Mouse (Mus musculus): Measurements from ENCODE around the gene Cadps. TPM values are rescaled to one million over a fixed set of nuclear protein-coding genes. Genes with fewer than 3 reads are reported as not detected.

Cadps gene
- total RNA-seq, 2 experiments from 2014 or later, result 224 to 229 TPM

DNA sequence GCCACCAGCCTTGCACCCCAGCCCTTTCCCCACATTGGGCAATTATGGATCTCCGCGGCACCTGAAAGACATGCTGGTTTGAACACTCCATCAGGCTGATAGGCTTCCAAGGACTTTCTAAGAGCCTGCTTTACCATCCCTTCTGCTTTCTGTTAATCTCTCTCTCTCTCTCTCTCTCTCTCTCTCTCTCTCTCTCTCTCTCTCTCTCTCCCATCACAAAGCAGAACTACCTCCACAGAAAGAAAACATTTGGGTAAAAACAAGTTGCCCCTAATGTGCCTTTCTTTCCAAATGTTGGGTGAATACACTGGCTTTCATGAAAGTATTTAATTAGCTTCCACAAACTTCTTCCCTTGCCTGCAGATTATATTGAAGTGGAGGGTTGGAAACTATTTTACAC lies 474.8 kb downstream of the Cadps start, which contains the start of gene Fezf2:
Fezf2 (minus strand) TSS at position 101 of the 400 bp plus-strand sequence.
- no peak for DNase-seq (ENCODE audit: low spot score in 2 of 2)
- intact Hi-C loops (cut with DNase I), result no loop called here

DNA sequence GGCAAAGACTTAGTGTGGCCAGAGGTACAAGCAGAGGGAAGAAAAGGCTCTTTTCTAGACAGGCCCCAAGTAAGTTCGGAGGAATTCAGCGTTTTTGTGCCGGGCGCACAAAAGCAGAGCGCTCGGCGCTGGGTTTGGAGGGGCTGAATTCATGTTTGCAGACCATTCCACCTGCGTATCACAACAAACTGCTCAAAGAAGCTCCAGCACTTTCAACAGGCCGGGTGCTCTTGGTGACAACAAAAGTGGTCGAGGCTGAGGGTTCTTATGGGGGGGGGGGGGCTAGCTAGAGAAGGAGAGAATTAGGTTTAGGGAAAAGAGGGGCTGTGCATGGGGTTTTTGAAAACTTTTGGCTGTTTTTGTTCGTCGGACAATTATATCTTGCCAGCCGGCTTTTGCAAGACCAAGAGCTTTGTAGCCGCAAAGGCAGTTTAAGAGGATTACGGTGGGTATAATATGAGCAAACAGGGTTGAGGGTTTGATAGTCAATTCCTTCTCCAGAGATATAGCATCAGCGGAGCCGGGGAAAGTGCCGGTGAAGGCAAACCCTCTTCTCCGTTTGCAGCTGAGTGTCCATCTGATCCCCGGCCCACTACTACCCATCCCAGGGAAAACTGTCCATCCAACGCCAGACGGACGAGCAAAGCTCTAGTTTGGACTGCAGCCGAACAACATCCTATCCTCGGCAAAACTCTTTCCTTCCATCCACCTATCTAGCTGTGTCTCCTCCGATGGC lies 475.8 kb downstream of the Cadps start:
- peak in 1 of 2 experiments; percentile 14 for DNase-seq (ENCODE audit: low spot score in 2 of 2)
- intact Hi-C loops (cut with DNase I), result no loop called here

DNA sequence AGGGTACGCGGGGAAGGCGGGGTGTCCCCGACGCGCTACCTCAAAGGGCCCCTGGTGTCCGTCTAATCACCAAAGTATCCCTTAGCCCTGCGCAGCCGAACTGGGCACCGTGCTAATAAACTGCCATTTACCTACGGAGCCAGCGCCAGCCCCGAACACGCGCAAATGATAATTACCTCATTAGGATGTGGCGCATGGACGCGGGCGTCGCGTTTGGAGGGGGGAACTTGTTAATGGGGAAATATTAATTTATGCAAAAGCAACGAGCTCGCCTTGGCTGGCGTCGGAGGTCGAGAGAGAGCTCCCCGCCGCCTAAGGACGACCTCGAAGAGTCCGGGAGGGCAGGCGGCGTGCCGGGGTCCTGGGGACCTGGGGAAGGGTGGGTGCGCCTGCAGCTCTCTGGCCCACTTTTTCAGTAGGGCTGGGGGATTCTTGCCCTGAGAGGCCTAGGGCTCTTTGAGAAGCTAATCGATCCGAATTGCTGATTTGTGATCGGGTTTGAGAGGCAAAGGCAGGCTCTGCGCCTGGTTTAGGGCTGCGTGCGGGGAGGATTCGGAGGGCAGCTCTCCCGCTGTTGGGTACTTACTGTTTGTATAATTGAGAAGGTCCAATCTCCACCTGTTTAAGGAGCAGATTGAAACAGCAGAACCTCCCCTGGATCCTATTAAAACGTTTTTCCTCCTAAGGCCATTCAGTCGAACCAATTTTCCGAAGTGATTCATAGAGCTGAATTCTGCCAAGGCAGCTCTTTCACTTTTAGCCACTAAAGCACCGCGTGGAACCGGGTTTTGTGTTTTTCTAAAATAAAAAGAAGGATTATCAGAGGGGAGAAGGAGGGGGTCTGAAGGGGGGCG lies 476.6 kb downstream of the Cadps start:
- intact Hi-C loops (cut with DNase I), result no loop called here
- peak in 1 of 2 experiments; percentile 30 for DNase-seq (ENCODE audit: low spot score in 2 of 2)

DNA sequence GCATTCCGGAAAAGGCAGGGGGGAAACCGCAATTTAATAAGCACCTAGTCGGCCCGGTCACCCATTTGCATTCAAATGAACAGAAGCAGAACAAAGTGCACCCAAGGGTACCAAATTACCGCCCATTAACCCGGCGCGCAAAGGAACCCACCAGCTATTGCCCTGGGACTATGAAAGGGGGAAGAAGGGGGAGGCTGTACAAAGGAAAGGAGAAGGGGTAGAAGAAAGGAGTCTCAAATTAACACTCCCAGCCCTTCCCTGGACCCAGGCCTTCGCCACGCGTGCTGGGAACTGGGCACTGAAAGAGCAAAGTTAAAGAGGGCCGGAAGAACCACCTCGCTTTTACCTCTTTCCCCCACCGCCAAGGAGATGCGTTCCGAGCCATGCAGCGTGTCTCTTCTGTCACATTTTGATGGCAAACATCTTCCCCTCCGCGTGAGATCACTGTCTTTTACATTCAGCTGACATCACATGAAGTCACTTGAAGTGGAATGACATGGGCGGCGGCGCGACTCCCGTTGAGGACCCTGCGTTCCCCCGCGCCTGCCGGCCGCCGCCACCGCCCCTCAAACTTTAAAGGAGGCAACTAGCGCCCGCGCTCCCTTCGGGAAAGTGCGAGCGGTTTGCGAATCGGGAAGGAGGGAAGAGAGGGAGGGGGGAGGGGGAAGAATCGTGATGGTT lies 477.5 kb downstream of the Cadps start:
- peak; percentile 27 to 50 for DNase-seq (ENCODE audit: low spot score in 2 of 2)
- intact Hi-C loops (cut with DNase I), result no loop called here

DNA sequence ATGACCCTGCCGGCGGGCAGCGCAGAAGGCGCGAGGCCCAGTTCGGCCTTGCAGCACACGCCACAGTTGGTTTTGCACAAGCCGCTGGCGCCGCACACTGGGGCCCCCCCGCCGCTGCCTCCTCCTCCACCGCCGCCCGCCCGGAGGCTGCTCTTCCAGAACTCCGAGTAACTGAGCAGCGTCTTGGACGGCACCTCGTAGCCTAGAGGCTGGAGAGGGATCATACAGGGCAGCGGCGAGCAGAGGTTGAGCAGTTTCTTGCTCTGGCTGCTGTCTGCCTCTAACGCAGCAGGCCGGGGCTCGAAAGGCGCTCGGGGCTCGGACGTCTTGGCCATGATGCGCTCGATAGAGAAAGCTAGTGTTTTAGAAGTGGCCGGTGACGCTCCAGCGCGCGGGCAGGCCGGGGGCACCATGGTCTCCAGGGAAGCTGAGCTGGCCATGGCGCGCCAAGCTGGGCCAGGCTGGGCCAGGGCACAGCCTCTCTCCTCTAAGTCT lies 478.1 kb downstream of the Cadps start:
- peak in 1 of 2 experiments; percentile 31 for DNase-seq (ENCODE audit: low spot score in 2 of 2)
- intact Hi-C loops (cut with DNase I), result loop anchor here (5.0 kb wide), 1 partner anchor 118 kb away; no protein-coding TSS in a partner anchor

DNA sequence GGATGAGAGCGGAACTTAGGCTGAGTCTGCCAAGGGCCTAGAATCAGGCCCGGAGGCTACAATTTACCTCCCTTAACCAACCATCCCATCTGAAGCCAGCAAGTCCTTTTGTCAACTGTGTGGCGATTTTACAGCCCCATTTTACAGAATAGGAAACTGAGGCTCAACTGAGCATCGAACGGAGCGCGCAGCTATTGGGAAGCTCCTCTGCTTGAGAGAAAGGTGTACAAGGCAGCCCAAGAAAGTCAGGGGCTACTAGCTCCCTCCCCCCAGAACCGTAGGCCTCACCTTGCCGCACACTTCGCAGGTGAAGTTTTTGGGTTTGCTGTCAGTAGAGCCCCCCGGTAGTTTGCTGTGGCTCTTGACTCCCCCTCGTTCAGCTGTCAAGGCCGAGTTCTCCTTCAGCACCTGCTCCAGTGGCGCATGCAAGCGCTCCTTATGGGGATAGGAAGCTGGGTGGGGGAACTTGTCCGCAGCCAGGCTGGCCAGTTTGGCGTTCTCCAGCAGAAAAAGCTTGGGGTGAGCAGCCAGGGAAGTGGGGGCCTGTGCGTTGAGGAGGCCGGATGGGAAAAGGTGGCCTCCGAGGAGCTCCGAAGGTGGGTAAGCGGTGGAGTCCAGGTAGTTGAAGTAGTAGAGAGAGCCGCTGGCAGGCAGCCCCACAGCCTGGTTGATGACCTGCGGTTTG lies 478.7 kb downstream of the Cadps start:
- intact Hi-C loops (cut with DNase I), result loop anchor here (5.0 kb wide), 1 partner anchor 118 kb away; no protein-coding TSS in a partner anchor
- DNase-seq (ENCODE audit: low spot score in 2 of 2), result peak in 1 of 2 experiments; percentile 16

- intact Hi-C loops (cut with DNase I), result loop anchor here (5.0 kb wide), 1 partner anchor 119 kb away; no protein-coding TSS in a partner anchor
- peak in 1 of 2 experiments; percentile 31 for DNase-seq (ENCODE audit: low spot score in 2 of 2)
These were observed 479.4 kb downstream of the Cadps start for GRCm38 (mm10) chr14:12343451-12343941.

- intact Hi-C loops (cut with DNase I), result loop anchor here (5.0 kb wide), 1 partner anchor 120 kb away; no protein-coding TSS in a partner anchor
- DNase-seq (ENCODE audit: low spot score in 2 of 2), result no peak
These were observed 480.3 kb downstream of the Cadps start for GRCm38 (mm10) chr14:12342458-12343131.

DNA sequence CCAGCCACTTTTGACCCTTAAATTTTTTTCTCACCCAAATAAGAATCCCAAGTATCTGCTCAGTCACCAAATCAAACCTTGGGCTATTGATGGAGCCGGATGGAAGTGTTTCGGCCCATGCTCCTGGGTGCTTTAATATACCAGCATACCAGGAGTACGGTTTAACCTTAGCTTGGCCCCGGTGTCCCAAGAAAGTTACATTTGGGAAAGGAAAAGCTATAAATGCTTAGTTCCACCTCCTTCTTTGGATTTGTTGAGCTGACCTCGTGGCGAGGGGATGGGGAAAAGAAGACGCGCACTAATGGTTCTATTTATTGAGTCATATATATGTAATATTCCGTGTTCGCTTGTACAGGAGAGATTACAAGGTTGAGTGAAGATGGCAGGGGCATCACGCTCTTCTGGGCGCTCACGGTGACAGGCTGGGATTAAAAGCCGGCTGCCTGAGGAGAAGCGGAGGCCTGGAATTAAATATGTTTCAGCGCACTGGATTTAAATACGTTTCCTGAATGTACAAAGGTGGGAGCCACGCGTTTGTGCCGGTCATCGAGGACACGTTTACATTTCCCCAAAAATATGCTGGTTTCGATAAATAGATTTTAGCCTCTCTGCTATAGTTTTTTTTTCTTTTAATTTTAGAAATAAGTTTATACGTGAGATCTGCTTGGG lies 481.0 kb downstream of the Cadps start:
- intact Hi-C loops (cut with DNase I), result loop anchor here (5.0 kb wide), 1 partner anchor 120 kb away; no protein-coding TSS in a partner anchor

DNA sequence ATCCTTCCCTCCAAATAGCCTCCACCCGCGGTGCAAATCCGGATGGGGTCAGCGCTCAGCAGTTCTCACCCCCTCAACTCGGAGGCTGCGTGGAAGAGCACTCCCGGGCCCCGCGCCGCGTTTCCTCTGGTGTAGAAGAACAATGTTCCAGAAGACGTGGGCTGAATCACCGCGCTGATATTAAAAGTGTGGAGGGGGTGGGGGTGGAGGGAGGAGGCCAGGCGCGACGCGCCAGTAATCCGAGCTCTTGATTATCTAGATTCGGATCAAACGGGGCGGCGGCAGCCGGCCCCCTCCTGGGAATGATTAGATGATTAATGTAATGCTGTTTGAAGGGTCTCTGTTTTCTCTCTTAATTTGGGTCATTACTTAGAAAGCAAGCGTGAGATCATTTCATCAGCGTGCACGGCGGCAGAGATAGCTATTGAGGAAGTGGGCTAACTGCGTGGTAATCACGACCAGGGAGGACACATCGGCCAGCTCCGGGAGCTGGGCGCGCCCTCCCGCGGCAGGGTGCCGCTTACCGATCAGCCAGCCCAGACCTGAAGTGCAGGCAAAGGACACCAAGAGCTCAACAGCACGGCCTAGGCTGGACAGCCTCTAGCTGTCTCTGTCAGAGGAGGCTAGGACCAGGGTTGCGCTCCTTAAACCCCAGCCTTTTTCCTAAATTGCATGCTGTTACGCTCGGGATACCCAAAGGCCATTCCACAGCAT lies 481.6 kb downstream of the Cadps start:
- intact Hi-C loops (cut with DNase I), result loop anchor here (5.0 kb wide), 1 partner anchor 121 kb away; no protein-coding TSS in a partner anchor
- peak; percentile 26 to 37 for DNase-seq (ENCODE audit: low spot score in 2 of 2)

More for the DNA sequence above, 481.0 kb downstream of the Cadps start:
- no peak for DNase-seq (ENCODE audit: low spot score in 2 of 2)

DNA sequence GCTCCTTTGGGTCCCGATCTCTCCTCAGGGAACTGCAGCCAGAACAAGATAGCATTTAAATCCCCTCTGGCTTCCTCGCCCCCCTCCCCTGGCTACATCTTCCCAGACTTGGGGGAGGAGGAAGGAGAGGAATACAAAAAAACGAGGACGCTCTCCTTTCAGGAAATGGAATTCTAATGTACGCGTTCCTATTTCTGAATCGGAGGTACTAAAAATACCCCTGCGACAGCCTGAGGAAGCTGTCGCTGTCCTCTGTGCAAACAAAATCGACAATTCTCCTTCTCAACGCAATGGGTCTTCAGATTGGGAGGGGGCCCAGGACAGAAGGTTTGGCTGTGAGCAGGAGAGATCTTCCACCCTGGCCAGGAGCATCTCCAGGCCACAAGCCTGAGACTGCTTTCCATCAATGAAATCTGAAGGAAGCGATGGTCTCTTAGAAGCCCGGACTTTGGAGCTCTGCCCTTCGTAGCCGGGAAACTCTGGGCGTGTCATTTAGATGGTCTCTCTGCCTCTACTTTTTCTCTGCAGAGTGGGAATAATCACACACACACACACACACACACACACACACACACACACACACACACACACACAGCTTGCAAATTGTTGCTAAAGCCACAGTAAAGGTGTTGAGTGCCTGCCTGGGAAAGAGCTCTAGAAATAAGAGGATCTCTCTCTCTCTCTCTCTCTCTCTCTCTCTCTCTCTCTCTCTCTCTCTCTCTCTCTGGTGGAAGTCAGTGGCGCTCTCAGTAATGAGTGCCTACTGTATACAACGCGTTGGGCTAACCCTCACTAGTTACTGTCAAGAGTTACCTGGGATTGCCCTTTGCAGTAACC lies 482.4 kb downstream of the Cadps start:
- intact Hi-C loops (cut with DNase I), result loop anchor here (5.0 kb wide), 1 partner anchor 122 kb away; no protein-coding TSS in a partner anchor
- peak; percentile 42 to 59 for DNase-seq (ENCODE audit: low spot score in 2 of 2)

GRCm38 (mm10) chr14:12338811-12339565 lies 483.9 kb downstream of the Cadps start:
- intact Hi-C loops (cut with DNase I), result loop anchor here (5.0 kb wide), 1 partner anchor 42 kb away; no protein-coding TSS in a partner anchor
- DNase-seq (ENCODE audit: low spot score in 2 of 2), result no peak

DNA sequence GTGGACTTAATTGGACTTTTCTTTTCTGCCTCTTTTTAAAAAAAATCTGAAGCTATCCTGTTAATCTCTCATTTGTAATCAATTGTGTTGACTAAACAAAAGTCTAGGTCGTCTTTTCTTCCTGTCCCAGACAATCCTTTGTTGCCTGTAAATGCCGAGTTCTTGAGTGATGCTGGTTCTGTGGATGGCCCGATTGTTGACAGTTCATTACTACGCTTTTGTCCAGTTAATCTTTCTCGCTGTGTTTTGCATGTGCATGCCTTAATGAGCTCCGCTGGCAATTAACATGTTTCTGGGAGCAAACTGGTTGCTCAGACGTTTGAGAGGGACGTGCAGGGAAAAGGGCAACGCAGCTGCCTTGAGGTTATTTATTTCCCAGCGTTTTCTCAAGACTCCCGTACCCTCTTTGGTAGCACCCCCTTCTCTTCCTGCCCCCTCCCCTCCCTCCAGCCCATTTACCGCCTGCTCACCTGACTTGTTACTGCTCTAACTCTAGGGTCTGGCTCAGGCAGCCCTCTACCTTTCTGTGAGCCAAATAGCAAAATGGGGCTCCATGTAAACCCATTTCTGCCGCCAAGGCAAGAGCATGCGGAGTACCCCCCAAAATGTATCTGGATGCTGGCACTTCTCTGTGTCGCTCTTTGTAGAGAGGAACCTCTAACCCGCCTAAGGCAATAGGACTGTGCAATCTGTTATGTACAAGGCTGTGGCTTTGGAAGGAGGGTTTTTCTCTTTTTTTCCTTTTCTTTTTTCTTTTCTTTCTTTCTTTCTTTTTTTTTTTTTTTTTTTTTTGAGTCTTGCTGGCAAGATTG lies 484.7 kb downstream of the Cadps start:
- DNase-seq (ENCODE audit: low spot score in 2 of 2), result peak; percentile 23 to 61
- intact Hi-C loops (cut with DNase I), result loop anchor here (5.0 kb wide), 1 partner anchor 41 kb away; no protein-coding TSS in a partner anchor

DNA sequence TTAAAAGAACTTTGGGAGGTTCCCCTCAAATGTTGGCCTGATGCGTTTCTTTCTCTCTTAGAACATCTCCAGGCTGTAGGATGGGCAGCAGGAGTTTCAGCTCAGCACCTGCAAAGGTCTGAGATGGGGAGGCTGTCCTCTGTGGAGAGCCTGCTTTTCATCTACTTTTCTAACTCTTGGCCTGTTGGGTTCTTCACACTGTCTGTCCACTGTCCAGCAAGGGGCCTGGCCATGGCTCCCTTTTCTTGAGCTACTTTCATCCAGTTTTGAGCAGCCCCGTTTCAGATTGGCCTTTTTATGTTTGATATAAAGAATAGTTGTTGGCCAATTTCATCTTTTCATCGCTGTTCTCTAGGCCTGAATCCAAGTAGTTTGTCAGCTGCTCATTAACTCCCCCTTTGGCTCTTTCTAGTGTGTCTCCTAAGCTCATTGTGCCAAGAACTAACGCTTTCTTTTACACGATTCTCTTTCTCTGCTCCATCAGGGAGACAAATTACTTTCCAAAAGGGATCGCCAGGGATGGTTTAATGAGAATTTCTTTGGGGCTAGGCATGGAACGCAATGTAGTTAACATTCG lies 485.4 kb downstream of the Cadps start:
- peak in 1 of 2 experiments; percentile 71 for DNase-seq (ENCODE audit: low spot score in 2 of 2)

More for the DNA sequence above, 485.4 kb downstream of the Cadps start:
- intact Hi-C loops (cut with DNase I), result loop anchor here (5.0 kb wide), 1 partner anchor 40 kb away; no protein-coding TSS in a partner anchor

Measured in left cerebral cortex, postnatal 25 days (tissue).